Mouse (Mus musculus): Measurements from ENCODE around the gene Prss22. TPM values are rescaled to one million over a fixed set of nuclear protein-coding genes. Genes with fewer than 3 reads are reported as not detected.

Prss22 gene
- not detected for total RNA-seq (2021)
- long read RNA-seq, result 0 reads

- DNase-seq (ENCODE audit: low spot score in 2 of 2), result no peak
Measured at GRCm38 (mm10) chr17:23997901-23998300, at the start of gene Prss22. TSS of gene Prss22 (minus strand) at chr17:23998100.

- DNase-seq (ENCODE audit: low spot score in 2 of 2), result no peak
Measured at GRCm38 (mm10) chr17:24046026-24046425, 48.1 kb upstream of the Prss22 start.

GRCm38 (mm10) chr17:24045608-24046007, 47.7 kb upstream of the Prss22 start:
- DNase-seq (ENCODE audit: low spot score in 2 of 2), result no peak

GRCm38 (mm10) chr17:24044482-24044881, 46.6 kb upstream of the Prss22 start:
- no peak for DNase-seq (ENCODE audit: low spot score in 2 of 2)

GRCm38 (mm10) chr17:24037844-24038243, 39.9 kb upstream of the Prss22 start, which contains the start of gene Prss27:
TSS of gene Prss27 (plus strand) at chr17:24038144.
- no peak for DNase-seq (ENCODE audit: low spot score in 2 of 2)

- DNase-seq (ENCODE audit: low spot score in 2 of 2), result no peak
Measured at GRCm38 (mm10) chr17:24037360-24037759, 39.5 kb upstream of the Prss22 start.

- no peak for DNase-seq (ENCODE audit: low spot score in 2 of 2)
Measured at GRCm38 (mm10) chr17:24036954-24037353, 39.1 kb upstream of the Prss22 start.

GRCm38 (mm10) chr17:24035087-24035486, 37.2 kb upstream of the Prss22 start:
- DNase-seq (ENCODE audit: low spot score in 2 of 2), result no peak

- DNase-seq (ENCODE audit: low spot score in 2 of 2), result no peak
Measured at GRCm38 (mm10) chr17:24030551-24030950, 32.7 kb upstream of the Prss22 start.

- no peak for DNase-seq (ENCODE audit: low spot score in 2 of 2)
Measured at GRCm38 (mm10) chr17:24029477-24029876, 31.6 kb upstream of the Prss22 start.

- no peak for DNase-seq (ENCODE audit: low spot score in 2 of 2)
Measured at GRCm38 (mm10) chr17:24021375-24022199, 23.7 kb upstream of the Prss22 start.

- DNase-seq (ENCODE audit: low spot score in 2 of 2), result no peak
Measured at GRCm38 (mm10) chr17:24020696-24021095, 22.8 kb upstream of the Prss22 start.

- DNase-seq (ENCODE audit: low spot score in 2 of 2), result peak in 1 of 2 experiments; percentile 38
Measured at GRCm38 (mm10) chr17:24015727-24016126, 17.8 kb upstream of the Prss22 start.

GRCm38 (mm10) chr17:24014433-24014965, 16.6 kb upstream of the Prss22 start:
- DNase-seq (ENCODE audit: low spot score in 2 of 2), result no peak

- no peak for DNase-seq (ENCODE audit: low spot score in 2 of 2)
Measured at GRCm38 (mm10) chr17:24012921-24013320, 15.0 kb upstream of the Prss22 start.

GRCm38 (mm10) chr17:24009617-24010016, 11.7 kb upstream of the Prss22 start:
- no peak for DNase-seq (ENCODE audit: low spot score in 2 of 2)

GRCm38 (mm10) chr17:24008105-24008504, 10.2 kb upstream of the Prss22 start:
- no peak for DNase-seq (ENCODE audit: low spot score in 2 of 2)

GRCm38 (mm10) chr17:24007391-24007790, 9.5 kb upstream of the Prss22 start:
- no peak for DNase-seq (ENCODE audit: low spot score in 2 of 2)

- no peak for DNase-seq (ENCODE audit: low spot score in 2 of 2)
Measured at GRCm38 (mm10) chr17:24006930-24007329, 9.0 kb upstream of the Prss22 start.

- DNase-seq (ENCODE audit: low spot score in 2 of 2), result no peak
Measured at GRCm38 (mm10) chr17:24005049-24005448, 7.1 kb upstream of the Prss22 start.

GRCm38 (mm10) chr17:24004071-24004665, 6.3 kb upstream of the Prss22 start:
- DNase-seq (ENCODE audit: low spot score in 2 of 2), result no peak

- peak; percentile 73 to 81 for DNase-seq (ENCODE audit: low spot score in 2 of 2)
Measured at GRCm38 (mm10) chr17:24000404-24000803, 2.5 kb upstream of the Prss22 start.

All from layer of hippocampus, adult 18-20 months (tissue).